Mouse (Mus musculus): Measurements from ENCODE around the gene Itga1. TPM values are rescaled to one million over a fixed set of nuclear protein-coding genes. Genes with fewer than 3 reads are reported as not detected.

Itga1 gene
- polyA plus RNA-seq, 1 experiment from 2014 or later, result 23.8 TPM

- H3K4me2 ChIP-seq, result no peak overlapping the region
- 48% methylated on average over 7 of the region's 7 CpGs for WGBS
- no peak for ATAC-seq (ENCODE audit: insufficient read depth, low FRiP score, low read depth)
Measured at GRCm38 (mm10) chr13:115003444-115004053, 98.2 kb downstream of the Itga1 start.

GRCm38 (mm10) chr13:115002837-115003236, 98.9 kb downstream of the Itga1 start:
- no peaks in the 10 kb centered on the region; the same call in 1 of the 2 replicates for H3K4me1 ChIP-seq
- no peak overlapping the region for H3K27ac ChIP-seq
- H3K27me3 ChIP-seq (replicated peaks), result no peaks in the 10 kb centered on the region
- H3K4me3 ChIP-seq (replicated peaks), result no peak overlapping the region
- H3K9me3 ChIP-seq, result no peaks in the 10 kb centered on the region
- no peak for ATAC-seq (ENCODE audit: insufficient read depth, low FRiP score, low read depth)
- 67% methylated on average over 3 of the region's 3 CpGs for WGBS
- no peak overlapping the region for H3K4me2 ChIP-seq
- H3K9ac ChIP-seq, result no peak overlapping the region
- H3K36me3 ChIP-seq, result no peaks in the 10 kb centered on the region

More at GRCm38 (mm10) chr13:115003444-115004053, 98.2 kb downstream of the Itga1 start:
- Histone ChIP-seq H3K9ac (no peak overlapping the region), H3K9me3 (no peaks in the 10 kb centered on the region), H3K4me3 (replicated peaks) (no peak overlapping the region), H3K4me1 (no peaks in the 10 kb centered on the region; the same call in 1 of the 2 replicates), H3K27me3 (replicated peaks) (no peaks in the 10 kb centered on the region), H3K36me3 (no peaks in the 10 kb centered on the region), H3K27ac (no peak overlapping the region)

DNA sequence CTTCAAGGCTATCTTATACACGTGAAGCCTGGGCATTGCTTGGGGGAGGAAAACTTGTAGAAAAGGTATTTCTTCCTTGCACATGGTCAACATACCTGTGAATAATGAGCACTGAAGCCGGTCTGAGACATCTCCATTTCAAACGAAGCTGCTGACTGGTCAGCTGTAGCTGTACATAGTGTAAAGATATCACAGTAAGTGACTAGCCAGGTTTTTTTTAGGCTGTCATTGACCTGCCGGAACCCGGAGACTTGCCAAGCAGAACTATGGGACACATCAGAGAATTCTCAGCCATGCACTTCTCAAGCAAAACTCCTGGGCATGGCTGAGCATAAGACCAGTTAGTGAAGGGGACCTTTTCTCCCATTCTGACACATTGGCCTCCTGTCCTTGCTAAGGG, 99.6 kb downstream of the Itga1 start:
- no peaks in the 10 kb centered on the region; the same call in 1 of the 2 replicates for H3K4me1 ChIP-seq
- 82% methylated on average over 5 of the region's 5 CpGs for WGBS
- ATAC-seq (ENCODE audit: insufficient read depth, low FRiP score, low read depth), result no peak
- no peak overlapping the region for H3K9ac ChIP-seq
- no peaks in the 10 kb centered on the region for H3K36me3 ChIP-seq
- H3K4me2 ChIP-seq, result no peak overlapping the region
- no peak overlapping the region for H3K27ac ChIP-seq
- H3K27me3 ChIP-seq (replicated peaks), result no peaks in the 10 kb centered on the region
- no peak overlapping the region for H3K4me3 ChIP-seq (replicated peaks)
- no peaks in the 10 kb centered on the region for H3K9me3 ChIP-seq

DNA sequence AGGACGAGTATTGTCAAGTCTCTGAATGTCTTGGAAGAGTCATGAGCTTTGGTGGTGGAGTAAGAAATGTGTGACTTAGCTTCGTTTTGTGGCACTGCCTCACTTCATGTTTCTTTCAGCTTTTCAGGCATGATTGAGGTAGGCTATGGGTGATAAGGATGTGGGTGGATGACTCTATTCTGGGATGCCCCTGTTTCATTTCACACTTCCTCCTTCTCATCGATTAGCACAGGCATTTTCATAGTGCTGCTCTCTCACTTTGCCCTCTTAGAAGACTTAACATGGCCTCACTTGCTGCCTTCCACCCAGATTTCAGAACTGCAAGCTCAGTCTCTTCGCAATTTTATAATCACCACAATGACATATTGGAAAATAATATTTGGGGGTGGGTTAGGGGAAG, 102.2 kb downstream of the Itga1 start:
- no peak overlapping the region for H3K9ac ChIP-seq
- H3K4me2 ChIP-seq, result no peak overlapping the region
- H3K27ac ChIP-seq, result no peak overlapping the region
- H3K27me3 ChIP-seq (replicated peaks), result no peaks in the 10 kb centered on the region
- no peak overlapping the region for H3K4me3 ChIP-seq (replicated peaks)
- H3K4me1 ChIP-seq, result no peaks in the 10 kb centered on the region
- WGBS, result 86% methylated on average over 4 of the region's 4 CpGs
- H3K36me3 ChIP-seq, result no peaks in the 10 kb centered on the region
- ATAC-seq (ENCODE audit: insufficient read depth, low FRiP score, low read depth), result no peak
- H3K9me3 ChIP-seq, result no peaks in the 10 kb centered on the region

- 92% methylated on average over 10 of the region's 10 CpGs for WGBS
- no peak for ATAC-seq (ENCODE audit: insufficient read depth, low FRiP score, low read depth)
- Histone ChIP-seq H3K4me2 (no peak overlapping the region), H3K4me1 (no peaks in the 10 kb centered on the region), H3K4me3 (replicated peaks) (no peak overlapping the region), H3K9ac (no peak overlapping the region), H3K27me3 (replicated peaks) (no peaks in the 10 kb centered on the region), H3K27ac (no peak overlapping the region), H3K36me3 (no peaks in the 10 kb centered on the region), H3K9me3 (no peaks in the 10 kb centered on the region)
Measured at GRCm38 (mm10) chr13:114998100-114998499, 103.7 kb downstream of the Itga1 start.

DNA sequence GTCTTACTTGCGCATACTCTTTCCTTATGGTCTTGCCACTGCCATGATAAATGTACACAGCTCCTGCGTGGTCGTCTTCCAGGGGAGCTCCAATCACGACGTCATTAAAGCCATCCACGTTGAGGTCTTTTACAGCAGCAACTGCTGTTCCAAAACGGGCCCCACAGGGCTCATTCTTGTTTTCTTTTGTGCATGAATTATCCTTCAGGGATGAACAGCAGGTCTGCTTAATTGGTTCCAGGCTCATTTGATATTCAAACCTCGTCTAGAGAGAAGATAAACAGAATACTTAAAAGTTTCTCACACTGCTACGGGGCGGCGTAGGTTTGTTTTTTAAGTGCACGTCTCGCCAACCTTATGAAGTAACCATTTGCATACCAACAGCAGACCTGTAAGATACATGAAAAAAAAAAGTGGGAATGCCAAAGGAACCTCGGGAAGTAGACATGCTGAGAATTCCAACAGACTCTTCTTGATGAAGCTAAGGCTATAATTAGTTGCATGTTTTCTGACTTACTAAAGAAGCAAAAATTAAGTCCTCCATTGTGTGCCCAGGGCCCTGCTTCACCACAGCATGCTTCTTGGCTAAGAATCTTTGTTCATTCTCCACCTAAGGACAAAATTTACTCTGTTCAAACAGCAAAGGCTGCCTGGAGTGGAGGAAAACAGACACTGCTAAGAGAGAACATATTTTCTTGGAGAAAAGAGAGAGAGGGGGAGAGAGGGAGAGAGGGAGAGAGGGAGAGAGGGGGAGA, 109.3 kb downstream of the Itga1 start:
- H3K27ac ChIP-seq, result no peak overlapping the region
- no peak overlapping the region for H3K9ac ChIP-seq
- no peaks in the 10 kb centered on the region for H3K4me1 ChIP-seq
- H3K4me2 ChIP-seq, result no peak overlapping the region
- H3K27me3 ChIP-seq (replicated peaks), result no peaks in the 10 kb centered on the region
- H3K4me3 ChIP-seq (replicated peaks), result no peak overlapping the region
- 61% methylated on average over 14 of the region's 14 CpGs for WGBS
- no peak for ATAC-seq (ENCODE audit: insufficient read depth, low FRiP score, low read depth)
- no peaks in the 10 kb centered on the region for H3K36me3 ChIP-seq
- no peaks in the 10 kb centered on the region for H3K9me3 ChIP-seq

DNA sequence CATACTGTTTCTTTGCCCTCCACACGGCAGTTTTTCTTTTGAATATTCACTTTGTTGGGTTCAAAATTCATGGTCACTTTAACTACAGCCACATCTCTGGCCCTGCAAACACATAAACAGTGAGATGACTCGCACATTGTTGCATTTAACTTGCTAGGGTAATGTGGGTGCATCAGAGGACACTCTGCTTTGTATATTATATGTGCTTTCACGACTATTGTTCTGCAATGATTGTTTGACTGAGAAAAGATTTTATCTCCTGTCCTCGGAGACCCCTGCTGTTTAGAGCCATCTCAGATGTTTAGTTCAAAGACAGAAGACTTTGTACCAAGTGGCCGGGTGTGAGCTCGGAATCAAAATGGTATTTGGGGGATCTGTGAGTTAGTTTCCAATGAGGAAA, 114.1 kb downstream of the Itga1 start:
- H3K4me1 ChIP-seq, result no peaks in the 10 kb centered on the region
- no peak overlapping the region for H3K4me2 ChIP-seq
- 57% methylated on average over 6 of the region's 6 CpGs for WGBS
- H3K9me3 ChIP-seq, result no peaks in the 10 kb centered on the region
- H3K27me3 ChIP-seq (replicated peaks), result no peaks in the 10 kb centered on the region
- no peak overlapping the region for H3K27ac ChIP-seq
- no peak for ATAC-seq (ENCODE audit: insufficient read depth, low FRiP score, low read depth)
- no peak overlapping the region for H3K9ac ChIP-seq
- H3K36me3 ChIP-seq, result no peaks in the 10 kb centered on the region
- H3K4me3 ChIP-seq (replicated peaks), result no peak overlapping the region

DNA sequence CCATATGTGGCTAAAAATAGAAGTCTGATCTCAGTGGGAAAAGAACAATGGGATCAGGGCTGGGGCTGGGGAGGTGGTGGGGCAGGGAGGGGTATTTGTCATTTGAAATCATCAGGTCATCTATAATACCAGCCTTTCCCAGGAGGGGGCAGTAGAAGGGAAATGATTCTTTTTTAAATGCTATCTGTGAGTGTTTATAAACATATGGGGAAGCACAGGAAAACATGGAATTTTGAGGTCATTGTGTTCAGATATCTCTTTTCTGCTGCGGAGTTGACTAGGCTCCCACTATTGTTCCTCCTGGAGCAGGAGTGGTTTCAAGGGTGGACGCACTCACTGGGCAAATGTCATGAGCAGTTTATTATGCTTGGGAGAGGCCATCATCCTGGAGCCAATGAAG, 114.6 kb downstream of the Itga1 start:
- WGBS, result 63% methylated on average over 2 of the region's 2 CpGs
- H3K36me3 ChIP-seq, result no peaks in the 10 kb centered on the region
- H3K9ac ChIP-seq, result no peak overlapping the region
- no peaks in the 10 kb centered on the region for H3K27me3 ChIP-seq (replicated peaks)
- H3K9me3 ChIP-seq, result no peaks in the 10 kb centered on the region
- H3K4me2 ChIP-seq, result no peak overlapping the region
- ATAC-seq (ENCODE audit: insufficient read depth, low FRiP score, low read depth), result no peak
- H3K4me1 ChIP-seq, result no peaks in the 10 kb centered on the region
- no peak overlapping the region for H3K27ac ChIP-seq
- no peak overlapping the region for H3K4me3 ChIP-seq (replicated peaks)

- H3K36me3 ChIP-seq, result no peaks in the 10 kb centered on the region
- no peak overlapping the region for H3K9ac ChIP-seq
- no peak overlapping the region for H3K4me2 ChIP-seq
- no peaks in the 10 kb centered on the region for H3K9me3 ChIP-seq
- H3K4me3 ChIP-seq (replicated peaks), result no peak overlapping the region
- WGBS, result 55% methylated on average over 1 of the region's 1 CpGs
- H3K27me3 ChIP-seq (replicated peaks), result no peaks in the 10 kb centered on the region
- ATAC-seq (ENCODE audit: insufficient read depth, low FRiP score, low read depth), result no peak
- H3K4me1 ChIP-seq, result no peaks in the 10 kb centered on the region
- H3K27ac ChIP-seq, result no peak overlapping the region
Measured at GRCm38 (mm10) chr13:114984658-114985057, 117.1 kb downstream of the Itga1 start.

DNA sequence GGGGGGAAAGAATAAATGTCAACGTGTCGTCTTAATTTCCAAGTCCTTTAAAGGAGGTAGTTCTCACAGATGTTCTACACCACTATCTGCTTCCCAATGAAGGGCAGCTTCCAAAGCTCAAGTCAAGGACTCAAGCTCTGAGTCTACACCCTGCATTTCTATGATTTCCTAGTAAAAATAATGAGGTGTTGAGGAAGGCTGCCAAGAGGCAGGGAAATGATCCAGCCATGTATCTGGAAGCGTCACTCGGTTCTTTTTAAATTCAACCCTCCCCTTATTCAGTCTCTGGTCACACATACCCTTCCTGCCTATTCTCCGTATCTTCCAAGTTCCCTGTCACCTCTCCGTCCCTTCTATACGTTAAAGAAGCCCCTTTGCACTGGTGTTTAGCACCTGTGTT, 118.6 kb downstream of the Itga1 start:
- 87% methylated on average over 7 of the region's 7 CpGs for WGBS
- H3K9ac ChIP-seq, result no peak overlapping the region
- no peaks in the 10 kb centered on the region for H3K36me3 ChIP-seq
- H3K4me3 ChIP-seq (replicated peaks), result no peak overlapping the region
- no peaks in the 10 kb centered on the region for H3K4me1 ChIP-seq
- H3K4me2 ChIP-seq, result no peak overlapping the region
- no peaks in the 10 kb centered on the region for H3K27me3 ChIP-seq (replicated peaks)
- H3K9me3 ChIP-seq, result no peaks in the 10 kb centered on the region
- ATAC-seq (ENCODE audit: insufficient read depth, low FRiP score, low read depth), result no peak
- H3K27ac ChIP-seq, result no peak overlapping the region

- 51% methylated on average over 10 of the region's 10 CpGs for WGBS
- Histone ChIP-seq H3K36me3 (no peaks in the 10 kb centered on the region), H3K4me2 (no peak overlapping the region), H3K9me3 (no peaks in the 10 kb centered on the region), H3K4me1 (no peaks in the 10 kb centered on the region), H3K4me3 (replicated peaks) (no peak overlapping the region), H3K27ac (no peak overlapping the region), H3K27me3 (replicated peaks) (no peaks in the 10 kb centered on the region), H3K9ac (no peak overlapping the region)
- no peak for ATAC-seq (ENCODE audit: insufficient read depth, low FRiP score, low read depth)
Measured at GRCm38 (mm10) chr13:114980831-114981419, 120.8 kb downstream of the Itga1 start.

DNA sequence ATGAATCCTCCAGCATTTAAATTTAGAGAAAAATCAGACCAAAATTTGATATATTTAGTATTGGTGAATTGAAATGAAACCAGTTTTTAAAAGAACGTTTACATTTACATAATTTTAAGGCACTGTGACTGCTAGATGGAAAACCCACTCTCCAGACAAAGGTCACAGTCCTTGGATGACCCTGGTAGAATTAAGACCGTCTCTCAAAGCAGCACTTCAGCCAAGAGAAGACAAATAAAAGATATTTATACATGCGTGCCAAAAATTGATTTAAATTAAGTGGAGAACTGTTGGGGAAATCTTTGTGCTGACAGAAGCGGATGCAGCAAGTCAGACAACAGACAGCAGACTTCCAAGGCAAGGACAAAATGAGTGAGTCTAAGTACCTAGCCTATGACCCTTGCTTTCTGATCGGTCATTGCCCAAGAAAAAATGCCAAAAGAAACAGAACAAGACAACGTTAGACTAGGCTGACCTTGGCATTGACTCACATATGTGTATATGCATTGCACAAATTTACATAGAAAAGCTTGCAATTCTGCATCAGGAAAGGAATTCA, 127.2 kb downstream of the Itga1 start:
- no peak for ATAC-seq (ENCODE audit: insufficient read depth, low FRiP score, low read depth)

More for the DNA sequence above, 127.2 kb downstream of the Itga1 start:
- Histone ChIP-seq H3K27me3 (replicated peaks) (no peaks in the 10 kb centered on the region), H3K36me3 (no peaks in the 10 kb centered on the region), H3K27ac (no peak overlapping the region), H3K4me1 (no peaks in the 10 kb centered on the region), H3K4me2 (no peak overlapping the region), H3K9ac (no peak overlapping the region), H3K9me3 (no peaks in the 10 kb centered on the region), H3K4me3 (replicated peaks) (no peak overlapping the region)
- 47% methylated on average over 6 of the region's 6 CpGs for WGBS
